Mouse (Mus musculus) CD4-positive naive resting alpha-beta T cell, adult 57 days (primary cell): ENCODE results near the gene Esd. TPM values are rescaled to one million over a fixed set of nuclear protein-coding genes. Genes with fewer than 3 reads are reported as not detected.

Experiments used
- total RNA-seq: library from RNA; stranded (reverse); gene quantifications from one replicate; pipeline ENCODE4 v1.2.4, GENCODE M21; 2023

Gene Esd
- 65.3 TPM for total RNA-seq

GRCm38 (mm10) chr14:74732079-74732783 lies at the start of gene Esd:
Gene Esd, plus strand, starts transcription at chr14:74732297.

Other genes with a start within 250 kb of the Esd start
- gene Htr2a, start 91.5 kb upstream of the Esd start, total RNA-seq: not detected
- gene Lrch1, start 215.6 kb downstream of the Esd start, total RNA-seq: 76.6 TPM